Mouse (Mus musculus): Measurements from ENCODE around the gene Gm17631.
"Not testable (repeated sequence)": the region's sequence is repeated elsewhere in the genome, so short reads cannot be mapped to it uniquely, and the experiment has no call there.

GRCm38 (mm10) chr6:129862349-129862748 lies at the start of gene Gm17631:
- not testable (repeated sequence) for TF ChIP-seq CTCF (conservative IDR thresholded peaks at IDR 0.05; ENCODE audit: low read length); NANOG (IDR thresholded peaks at IDR 0.05; ENCODE audit: borderline replicate concordance, low read length)
